Mouse (Mus musculus): ENCODE data around the gene Sclt1. TPM values are rescaled to one million over a fixed set of nuclear protein-coding genes. Genes with fewer than 3 reads are reported as not detected.
A peak's percentile ranks its signal among the peaks of the same experiment; 100 is the strongest.

Gene Sclt1
- polyA plus RNA-seq, 1 experiment from 2014 or later: 26.5 TPM

- Histone ChIP-seq H3K9me3 (replicated peaks) (no peaks in the 10 kb centered on the region), H3K4me1 (peaks cover 24% of the 10 kb centered on the region)
- 89% methylated on average over 12 of the region's 12 CpGs for WGBS
Observed at GRCm38 (mm10) chr3:41604629-41605321, 137.5 kb downstream of the Sclt1 start.

GRCm38 (mm10) chr3:41603470-41604019 lies 138.8 kb downstream of the Sclt1 start:
- WGBS: 43% methylated on average over 5 of the region's 5 CpGs
- Histone ChIP-seq H3K27me3 (no peaks in the 10 kb centered on the region), H3K4me3 (replicated peaks) (no peak overlapping the region), H3K36me3 (peaks cover 65% of the 10 kb centered on the region), H3K9me3 (replicated peaks) (no peaks in the 10 kb centered on the region), H3K9ac (no peak overlapping the region), H3K4me2 (no peak overlapping the region), H3K27ac (no peak overlapping the region), H3K4me1 (peaks cover 24% of the 10 kb centered on the region)
- no peak for ATAC-seq (replicated peaks; ENCODE audit: low FRiP score)

More at GRCm38 (mm10) chr3:41604629-41605321, 137.5 kb downstream of the Sclt1 start:
- Histone ChIP-seq H3K4me3 (replicated peaks) (no peak overlapping the region), H3K27me3 (no peaks in the 10 kb centered on the region), H3K36me3 (peaks cover 64% of the 10 kb centered on the region), H3K4me2 (no peak overlapping the region), H3K27ac (no peak overlapping the region), H3K9ac (no peak overlapping the region)
- no peak for ATAC-seq (replicated peaks; ENCODE audit: low FRiP score)

- Histone ChIP-seq H3K4me2 (no peak overlapping the region), H3K27me3 (no peaks in the 10 kb centered on the region), H3K9me3 (replicated peaks) (no peaks in the 10 kb centered on the region), H3K36me3 (peaks cover 70% of the 10 kb centered on the region), H3K4me1 (peaks cover 24% of the 10 kb centered on the region), H3K9ac (no peak overlapping the region), H3K4me3 (replicated peaks) (no peak overlapping the region), H3K27ac (0 out of 2 replicates have a peak overlapping the region, but pooled peaks have one; percentile 15)
- 37% methylated on average over 10 of the region's 10 CpGs for WGBS
- ATAC-seq (replicated peaks; ENCODE audit: low FRiP score): no peak
Observed at GRCm38 (mm10) chr3:41602933-41603332, 139.4 kb downstream of the Sclt1 start.

GRCm38 (mm10) chr3:41601226-41602020 lies 140.9 kb downstream of the Sclt1 start:
- Histone ChIP-seq H3K27ac (no peak overlapping the region), H3K4me2 (no peak overlapping the region), H3K27me3 (no peaks in the 10 kb centered on the region), H3K9me3 (replicated peaks) (no peaks in the 10 kb centered on the region), H3K4me1 (peaks cover 24% of the 10 kb centered on the region), H3K9ac (no peak overlapping the region), H3K4me3 (replicated peaks) (no peak overlapping the region), H3K36me3 (peaks cover 76% of the 10 kb centered on the region)
- 84% methylated on average over 9 of the region's 9 CpGs for WGBS
- ATAC-seq (replicated peaks; ENCODE audit: low FRiP score): no peak

- Histone ChIP-seq H3K9me3 (replicated peaks) (no peaks in the 10 kb centered on the region), H3K27me3 (no peaks in the 10 kb centered on the region), H3K4me1 (peaks cover 18% of the 10 kb centered on the region), H3K36me3 (peaks cover 76% of the 10 kb centered on the region), H3K9ac (no peak overlapping the region), H3K4me3 (replicated peaks) (no peak overlapping the region), H3K27ac (no peak overlapping the region), H3K4me2 (no peak overlapping the region)
- 80% methylated on average over 14 of the region's 14 CpGs for WGBS
- ATAC-seq (replicated peaks; ENCODE audit: low FRiP score): peak; percentile 34
Observed at GRCm38 (mm10) chr3:41599806-41600589, 142.3 kb downstream of the Sclt1 start.

- no peak for ATAC-seq (replicated peaks; ENCODE audit: low FRiP score)
- Histone ChIP-seq H3K9ac (no peak overlapping the region), H3K4me3 (replicated peaks) (no peak overlapping the region), H3K36me3 (peaks cover 76% of the 10 kb centered on the region), H3K9me3 (replicated peaks) (no peaks in the 10 kb centered on the region), H3K27me3 (no peaks in the 10 kb centered on the region), H3K27ac (no peak overlapping the region), H3K4me1 (peaks cover 18% of the 10 kb centered on the region), H3K4me2 (no peak overlapping the region)
- 92% methylated on average over 10 of the region's 10 CpGs for WGBS
Observed at GRCm38 (mm10) chr3:41599226-41599625, 143.1 kb downstream of the Sclt1 start.

GRCm38 (mm10) chr3:41598412-41598811 lies 143.9 kb downstream of the Sclt1 start:
- ATAC-seq (replicated peaks; ENCODE audit: low FRiP score): no peak
- H3K27ac ChIP-seq: no peak overlapping the region
- H3K9me3 ChIP-seq (replicated peaks): no peaks in the 10 kb centered on the region
- H3K36me3 ChIP-seq: peaks cover 81% of the 10 kb centered on the region
- 83% methylated on average over 9 of the region's 9 CpGs for WGBS
- no peak overlapping the region for H3K4me2 ChIP-seq
- H3K27me3 ChIP-seq: no peaks in the 10 kb centered on the region
- no peak overlapping the region for H3K4me3 ChIP-seq (replicated peaks)
- H3K9ac ChIP-seq: no peak overlapping the region
- H3K4me1 ChIP-seq: peaks cover 12% of the 10 kb centered on the region

GRCm38 (mm10) chr3:41597036-41597435 lies 145.3 kb downstream of the Sclt1 start:
- ATAC-seq (replicated peaks; ENCODE audit: low FRiP score): no peak
- H3K4me3 ChIP-seq (replicated peaks): no peak overlapping the region
- H3K4me2 ChIP-seq: no peak overlapping the region
- no peak overlapping the region for H3K9ac ChIP-seq
- WGBS: 94% methylated on average over 8 of the region's 8 CpGs
- H3K4me1 ChIP-seq: no peaks in the 10 kb centered on the region
- peaks cover 93% of the 10 kb centered on the region for H3K36me3 ChIP-seq
- no peaks in the 10 kb centered on the region for H3K27me3 ChIP-seq
- no peak overlapping the region for H3K27ac ChIP-seq
- H3K9me3 ChIP-seq (replicated peaks): no peaks in the 10 kb centered on the region

GRCm38 (mm10) chr3:41595010-41595409 lies 147.3 kb downstream of the Sclt1 start:
- Histone ChIP-seq H3K9me3 (replicated peaks) (no peaks in the 10 kb centered on the region), H3K9ac (no peak overlapping the region), H3K27ac (no peak overlapping the region), H3K4me2 (no peak overlapping the region), H3K4me3 (replicated peaks) (no peak overlapping the region), H3K36me3 (peaks cover 96% of the 10 kb centered on the region), H3K27me3 (no peaks in the 10 kb centered on the region), H3K4me1 (no peaks in the 10 kb centered on the region)
- 94% methylated on average over 4 of the region's 4 CpGs for WGBS
- ATAC-seq (replicated peaks; ENCODE audit: low FRiP score): no peak

- no peak overlapping the region for H3K27ac ChIP-seq
- H3K4me2 ChIP-seq: no peak overlapping the region
- H3K9me3 ChIP-seq (replicated peaks): no peaks in the 10 kb centered on the region
- H3K9ac ChIP-seq: no peak overlapping the region
- H3K4me1 ChIP-seq: peaks cover 3% of the 10 kb centered on the region; the same call in 1 of the 2 replicates
- no peaks in the 10 kb centered on the region for H3K27me3 ChIP-seq
- H3K4me3 ChIP-seq (replicated peaks): no peak overlapping the region
- WGBS: 76% methylated on average over 9 of the region's 9 CpGs
- no peak for ATAC-seq (replicated peaks; ENCODE audit: low FRiP score)
- H3K36me3 ChIP-seq: peaks cover 96% of the 10 kb centered on the region
Observed at GRCm38 (mm10) chr3:41594097-41594879, 148.0 kb downstream of the Sclt1 start.

- H3K9me3 ChIP-seq (replicated peaks): no peaks in the 10 kb centered on the region
- H3K27me3 ChIP-seq: no peaks in the 10 kb centered on the region
- WGBS: 75% methylated on average over 7 of the region's 7 CpGs
- H3K9ac ChIP-seq: no peak overlapping the region
- peaks cover 91% of the 10 kb centered on the region for H3K36me3 ChIP-seq
- H3K4me2 ChIP-seq: no peak overlapping the region
- peaks cover 8% of the 10 kb centered on the region; the same call in 1 of the 2 replicates for H3K4me1 ChIP-seq
- H3K4me3 ChIP-seq (replicated peaks): no peak overlapping the region
- no peak overlapping the region for H3K27ac ChIP-seq
- ATAC-seq (replicated peaks; ENCODE audit: low FRiP score): no peak
Observed at GRCm38 (mm10) chr3:41592805-41593204, 149.5 kb downstream of the Sclt1 start.
